19 mouse cellular contexts compared by ENCODE assay signal in genomic region chr8:118437152-118437551, GRCm38 (mm10).
DNase-seq lines count a peak whose midpoint lies in the region; ATAC-seq and TF ChIP-seq lines count a peak whose summit lies in the region.
"Had no signal": no experiment of that assay in that cellular context is flagged by ENCODE, and none has a peak within 500 bp of the region (broad histone marks: within the 10 kb centered on the region; RNA-seq: fewer than 3 reads in every experiment).

No protein-coding gene starts in this region.

- no peak for TF ChIP-seq POLR2A in heart, adult 2 months (IDR thresholded peaks at IDR 0.05; ENCODE audit: insufficient read depth, low read depth, low read length)

- TF ChIP-seq EP300 in heart, adult 2 months (IDR thresholded peaks at IDR 0.05; ENCODE audit: insufficient read depth, low read depth, low read length), result no peak

- H3K36me3 ChIP-seq in heart, adult 2 months (ENCODE audit: control insufficient read depth, insufficient read depth, low read length), result peaks cover 2% of the 10 kb centered on the region; the same call in 1 of the 2 replicates
- no peaks in the 10 kb centered on the region for H3K36me3 ChIP-seq in midbrain, embryonic 15.5 days (replicated peaks)
- no peaks in the 10 kb centered on the region for H3K36me3 ChIP-seq in midbrain, postnatal 0 days (ENCODE audit: insufficient read depth, low read length)
- no peaks in the 10 kb centered on the region for H3K36me3 ChIP-seq in forebrain, postnatal 0 days (ENCODE audit: insufficient read depth)
- H3K36me3 ChIP-seq: embryonic facial prominence, embryonic 12.5 days; limb, embryonic 10.5 days had no signal

- no peak overlapping the region for H3K4me3 ChIP-seq in heart, adult 2 months
- no peak overlapping the region for H3K4me3 ChIP-seq in midbrain, embryonic 15.5 days
- no peak overlapping the region for H3K4me3 ChIP-seq in midbrain, postnatal 0 days (ENCODE audit: low read depth, low read length)
- no peak overlapping the region for H3K4me3 ChIP-seq in forebrain, postnatal 0 days (ENCODE audit: low read depth, low read length)
- H3K4me3 ChIP-seq: embryonic facial prominence, embryonic 12.5 days; erythroblast, embryonic 14.5 days; left cerebral cortex, adult 2 months; limb, embryonic 10.5 days had no signal

- no peaks in the 10 kb centered on the region for H3K9me3 ChIP-seq in midbrain, embryonic 15.5 days
- H3K9me3 ChIP-seq in midbrain, postnatal 0 days (ENCODE audit: low read length), result no peaks in the 10 kb centered on the region
- H3K9me3 ChIP-seq in forebrain, postnatal 0 days (ENCODE audit: low read length), result no peaks in the 10 kb centered on the region
- H3K9me3 ChIP-seq: embryonic facial prominence, embryonic 12.5 days; limb, embryonic 10.5 days had no signal

- TF ChIP-seq CTCF in heart, adult 2 months (IDR thresholded peaks at IDR 0.05), result no peak
- no peak for TF ChIP-seq CTCF in midbrain, postnatal 0 days (IDR thresholded peaks at IDR 0.05)
- no peak for TF ChIP-seq CTCF in forebrain, postnatal 0 days (IDR thresholded peaks at IDR 0.05; ENCODE audit: low read depth)

- DNase-seq in heart, adult 11 months, result peak; percentile 75
- no peak for DNase-seq in heart, adult 2 months
- DNase-seq in midbrain, postnatal 0 days (ENCODE audit: low spot score), result no peak
- peak; percentile 55 for DNase-seq in forebrain, postnatal 0 days
- no peak for DNase-seq in embryo, embryonic 11 days
- no peak for DNase-seq in kidney, postnatal 4 days
- DNase-seq: cerebellum, adult 9-10 months; kidney, adult 2 months; kidney, postnatal 10 days; liver, postnatal 0 days; lung, postnatal 10 days; right cerebral cortex, postnatal 14 days; thymus, adult 18-20 months had no signal

- H3K4me1 ChIP-seq in heart, adult 2 months (ENCODE audit: control insufficient read depth, insufficient read depth, low read length), result peaks cover 8% of the 10 kb centered on the region
- H3K4me1 ChIP-seq in midbrain, embryonic 15.5 days, result peaks cover 19% of the 10 kb centered on the region
- 0 out of 2 replicates have a peak, but pooled peaks cover 3% of the 10 kb centered on the region for H3K4me1 ChIP-seq in midbrain, postnatal 0 days (ENCODE audit: insufficient read depth, low read length)
- peaks cover 17% of the 10 kb centered on the region for H3K4me1 ChIP-seq in forebrain, postnatal 0 days (ENCODE audit: insufficient read depth)
- H3K4me1 ChIP-seq: embryonic facial prominence, embryonic 12.5 days; limb, embryonic 10.5 days had no signal

- WGBS in heart, adult 2 months, result 81% methylated on average over 10 of the region's 10 CpGs
- 46% methylated on average over 10 of the region's 10 CpGs for WGBS in midbrain, embryonic 15.5 days
- 37% methylated on average over 10 of the region's 10 CpGs for WGBS in midbrain, postnatal 0 days
- WGBS in forebrain, postnatal 0 days, result 28% methylated on average over 10 of the region's 10 CpGs

- no peaks in the 10 kb centered on the region for H3K79me2 ChIP-seq in heart, adult 2 months (replicated peaks; ENCODE audit: control insufficient read depth, insufficient read depth, low read length)

- no peak for ATAC-seq in midbrain, embryonic 15.5 days (replicated peaks)
- ATAC-seq in midbrain, postnatal 0 days (ENCODE audit: low FRiP score), result no peak
- peak; percentile 71 for ATAC-seq in forebrain, postnatal 0 days
- ATAC-seq: liver, postnatal 0 days had no signal

- H3K9ac ChIP-seq in heart, adult 2 months (ENCODE audit: low read depth, low read length), result no peak overlapping the region
- H3K9ac ChIP-seq in midbrain, embryonic 15.5 days, result no peak overlapping the region
- no peak overlapping the region for H3K9ac ChIP-seq in midbrain, postnatal 0 days (replicated peaks; ENCODE audit: low read length, poor library complexity, severe bottlenecking)
- H3K9ac ChIP-seq in forebrain, postnatal 0 days, result no peak overlapping the region; the same call in 1 of the 2 replicates
- H3K9ac ChIP-seq: embryonic facial prominence, embryonic 12.5 days; liver, postnatal 0 days had no signal

- H3K27ac ChIP-seq in heart, adult 2 months, result no peak overlapping the region; the same call in 1 of the 2 replicates
- peak overlapping the region; percentile 45; the same call in 1 of the 2 replicates for H3K27ac ChIP-seq in midbrain, embryonic 15.5 days
- H3K27ac ChIP-seq in midbrain, postnatal 0 days (ENCODE audit: low read depth, low read length), result no peak overlapping the region
- peak overlapping the region; percentile 77 for H3K27ac ChIP-seq in forebrain, postnatal 0 days (ENCODE audit: low read depth, low read length)
- H3K27ac ChIP-seq: embryonic facial prominence, embryonic 12.5 days; left cerebral cortex, adult 2 months; limb, embryonic 10.5 days had no signal

- no peaks in the 10 kb centered on the region for H3K27me3 ChIP-seq in heart, adult 2 months (ENCODE audit: control insufficient read depth, insufficient read depth, low read length)
- no peaks in the 10 kb centered on the region for H3K27me3 ChIP-seq in midbrain, embryonic 15.5 days (replicated peaks)
- no peaks in the 10 kb centered on the region for H3K27me3 ChIP-seq in midbrain, postnatal 0 days (ENCODE audit: insufficient read depth, low read length)
- no peaks in the 10 kb centered on the region for H3K27me3 ChIP-seq in forebrain, postnatal 0 days (ENCODE audit: insufficient read depth, low read length)
- H3K27me3 ChIP-seq: embryonic facial prominence, embryonic 12.5 days had no signal

- H3K4me2 ChIP-seq in midbrain, embryonic 15.5 days, result no peak overlapping the region; the same call in 1 of the 2 replicates
- no peak overlapping the region for H3K4me2 ChIP-seq in midbrain, postnatal 0 days (ENCODE audit: low read depth, low read length, poor library complexity, severe bottlenecking)
- H3K4me2 ChIP-seq in forebrain, postnatal 0 days (ENCODE audit: low read depth), result peak overlapping the region; percentile 25
- H3K4me2 ChIP-seq: embryonic facial prominence, embryonic 12.5 days; heart, embryonic 11.5 days had no signal

- intact Hi-C loops in heart, adult 2 months (cut with DNase I), result loop anchor here (5.0 kb wide), 1 partner anchor 60 kb away; no protein-coding TSS in a partner anchor

Comparison
In these comparisons a context has a peak if more than half of its experiments do, and no peak if none do; other contexts are left out.
1. DNase-seq: peak in heart, adult 11 months (single experiment) and forebrain, postnatal 0 days (single experiment); none in heart, adult 2 months (0 of 2), midbrain, postnatal 0 days (single experiment), embryo, embryonic 11 days (single experiment) and kidney, postnatal 4 days (0 of 2).
2. H3K27ac ChIP-seq: peak in midbrain, embryonic 15.5 days (single experiment) and forebrain, postnatal 0 days (single experiment); none in heart, adult 2 months (single experiment) and midbrain, postnatal 0 days (single experiment).